Mouse (Mus musculus): ENCODE measurements around the gene Kat6b. TPM values are rescaled to one million over a fixed set of nuclear protein-coding genes. Genes with fewer than 3 reads are reported as not detected.

Kat6b gene
- 1.3 and 1.5 TPM in 2 replicates for polyA plus RNA-seq (2015; fragmentation: Nextera tagmentation; extraction: Ambion mirVana)

GRCm38 (mm10) chr14:21481231-21481630, at the start of gene Kat6b:
Kat6b (plus strand) TSS chr14:21481434.
- H3K4me2 ChIP-seq: no peak within 1 kb of the TSS
- H3K9ac ChIP-seq: no peak within 1 kb of the TSS
- ATAC-seq (ENCODE audit: insufficient read depth): no peak
- H3K27ac ChIP-seq (replicated peaks): no peak within 1 kb of the TSS
- no peak within 1 kb of the TSS for H3K4me3 ChIP-seq (replicated peaks)
- 79% methylated on average over 7 of the region's 7 CpGs for WGBS (ENCODE audit: insufficient replicate concordance)
- no peaks in the 10 kb centered on the region for H3K4me1 ChIP-seq (replicated peaks)
- H3K9me3 ChIP-seq (replicated peaks): no peaks in the 10 kb centered on the region
- no peaks in the 10 kb centered on the region for H3K27me3 ChIP-seq
- no peaks in the 10 kb centered on the region for H3K36me3 ChIP-seq (replicated peaks)

- H3K4me1 ChIP-seq (replicated peaks): no peaks in the 10 kb centered on the region
- no peaks in the 10 kb centered on the region for H3K9me3 ChIP-seq (replicated peaks)
- 56% methylated on average over 4 of the region's 4 CpGs for WGBS (ENCODE audit: insufficient replicate concordance)
- no peak overlapping the region for H3K9ac ChIP-seq
- H3K4me2 ChIP-seq: no peak overlapping the region
- H3K4me3 ChIP-seq (replicated peaks): no peak overlapping the region
- no peak overlapping the region for H3K27ac ChIP-seq (replicated peaks)
- peaks cover 27% of the 10 kb centered on the region; the same call in 1 of the 2 replicates for H3K36me3 ChIP-seq (replicated peaks)
- no peaks in the 10 kb centered on the region for H3K27me3 ChIP-seq
- ATAC-seq (ENCODE audit: insufficient read depth): no peak
These were observed 47.8 kb upstream of the Kat6b start for GRCm38 (mm10) chr14:21433415-21433814.

- Histone ChIP-seq H3K4me1 (replicated peaks) (no peaks in the 10 kb centered on the region), H3K4me3 (replicated peaks) (no peak overlapping the region), H3K27ac (replicated peaks) (no peak overlapping the region), H3K9ac (no peak overlapping the region), H3K4me2 (no peak overlapping the region), H3K9me3 (replicated peaks) (no peaks in the 10 kb centered on the region), H3K27me3 (no peaks in the 10 kb centered on the region), H3K36me3 (replicated peaks) (peaks cover 25% of the 10 kb centered on the region; the same call in 1 of the 2 replicates)
- WGBS (ENCODE audit: insufficient replicate concordance): 71% methylated on average over 5 of the region's 5 CpGs
- no peak for ATAC-seq (ENCODE audit: insufficient read depth)
These were observed 47.2 kb upstream of the Kat6b start for GRCm38 (mm10) chr14:21433995-21434394.

- WGBS (ENCODE audit: insufficient replicate concordance): 66% methylated on average over 9 of the region's 9 CpGs
- H3K9ac ChIP-seq: no peak overlapping the region
- ATAC-seq (ENCODE audit: insufficient read depth): no peak
- no peak overlapping the region for H3K27ac ChIP-seq (replicated peaks)
- no peaks in the 10 kb centered on the region for H3K9me3 ChIP-seq (replicated peaks)
- no peaks in the 10 kb centered on the region for H3K4me1 ChIP-seq (replicated peaks)
- peaks cover 25% of the 10 kb centered on the region; the same call in 1 of the 2 replicates for H3K36me3 ChIP-seq (replicated peaks)
- H3K27me3 ChIP-seq: no peaks in the 10 kb centered on the region
- H3K4me3 ChIP-seq (replicated peaks): no peak overlapping the region
- no peak overlapping the region for H3K4me2 ChIP-seq
These were observed 46.5 kb upstream of the Kat6b start for GRCm38 (mm10) chr14:21434686-21435085.

- 43% methylated on average over 4 of the region's 4 CpGs for WGBS (ENCODE audit: insufficient replicate concordance)
- no peak for ATAC-seq (ENCODE audit: insufficient read depth)
- H3K4me3 ChIP-seq (replicated peaks): no peak overlapping the region
- H3K27me3 ChIP-seq: no peaks in the 10 kb centered on the region
- no peak overlapping the region for H3K4me2 ChIP-seq
- H3K36me3 ChIP-seq (replicated peaks): 0 out of 2 replicates have a peak, but pooled peaks cover 8% of the 10 kb centered on the region
- H3K27ac ChIP-seq (replicated peaks): no peak overlapping the region
- H3K4me1 ChIP-seq (replicated peaks): no peaks in the 10 kb centered on the region
- no peaks in the 10 kb centered on the region for H3K9me3 ChIP-seq (replicated peaks)
- H3K9ac ChIP-seq: no peak overlapping the region
These were observed 41.4 kb upstream of the Kat6b start for GRCm38 (mm10) chr14:21439785-21440184.

- Histone ChIP-seq H3K4me2 (no peak overlapping the region), H3K36me3 (replicated peaks) (0 out of 2 replicates have a peak, but pooled peaks cover 8% of the 10 kb centered on the region), H3K4me1 (replicated peaks) (no peaks in the 10 kb centered on the region), H3K9ac (no peak overlapping the region), H3K4me3 (replicated peaks) (no peak overlapping the region), H3K27me3 (no peaks in the 10 kb centered on the region), H3K27ac (replicated peaks) (no peak overlapping the region), H3K9me3 (replicated peaks) (no peaks in the 10 kb centered on the region)
- 75% methylated on average over 2 of the region's 2 CpGs for WGBS (ENCODE audit: insufficient replicate concordance)
- no peak for ATAC-seq (ENCODE audit: insufficient read depth)
These were observed 40.7 kb upstream of the Kat6b start for GRCm38 (mm10) chr14:21440526-21440925.

GRCm38 (mm10) chr14:21441772-21442533, 39.3 kb upstream of the Kat6b start:
- no peaks in the 10 kb centered on the region for H3K9me3 ChIP-seq (replicated peaks)
- H3K4me1 ChIP-seq (replicated peaks): no peaks in the 10 kb centered on the region
- WGBS (ENCODE audit: insufficient replicate concordance): 73% methylated on average over 10 of the region's 10 CpGs
- no peak overlapping the region for H3K27ac ChIP-seq (replicated peaks)
- H3K4me2 ChIP-seq: no peak overlapping the region
- H3K4me3 ChIP-seq (replicated peaks): no peak overlapping the region
- 0 out of 2 replicates have a peak, but pooled peaks cover 8% of the 10 kb centered on the region for H3K36me3 ChIP-seq (replicated peaks)
- ATAC-seq (ENCODE audit: insufficient read depth): no peak
- no peak overlapping the region for H3K9ac ChIP-seq
- no peaks in the 10 kb centered on the region for H3K27me3 ChIP-seq

- 74% methylated on average over 4 of the region's 4 CpGs for WGBS (ENCODE audit: insufficient replicate concordance)
- Histone ChIP-seq H3K36me3 (replicated peaks) (peaks cover 9% of the 10 kb centered on the region; the same call in 1 of the 2 replicates), H3K27ac (replicated peaks) (no peak overlapping the region), H3K4me3 (replicated peaks) (no peak overlapping the region), H3K4me2 (no peak overlapping the region), H3K9me3 (replicated peaks) (no peaks in the 10 kb centered on the region), H3K27me3 (no peaks in the 10 kb centered on the region), H3K9ac (no peak overlapping the region), H3K4me1 (replicated peaks) (0 out of 2 replicates have a peak, but pooled peaks cover 6% of the 10 kb centered on the region)
- no peak for ATAC-seq (ENCODE audit: insufficient read depth)
These were observed 28.7 kb upstream of the Kat6b start for GRCm38 (mm10) chr14:21452581-21452980.

- WGBS (ENCODE audit: insufficient replicate concordance): 61% methylated on average over 2 of the region's 2 CpGs
- Histone ChIP-seq H3K36me3 (replicated peaks) (0 out of 2 replicates have a peak, but pooled peaks cover 7% of the 10 kb centered on the region), H3K4me3 (replicated peaks) (no peak overlapping the region), H3K9ac (no peak overlapping the region), H3K27me3 (no peaks in the 10 kb centered on the region), H3K4me2 (no peak overlapping the region), H3K9me3 (replicated peaks) (no peaks in the 10 kb centered on the region), H3K27ac (replicated peaks) (no peak overlapping the region), H3K4me1 (replicated peaks) (0 out of 2 replicates have a peak, but pooled peaks cover 6% of the 10 kb centered on the region)
- no peak for ATAC-seq (ENCODE audit: insufficient read depth)
These were observed 27.3 kb upstream of the Kat6b start for GRCm38 (mm10) chr14:21453896-21454295.

GRCm38 (mm10) chr14:21455654-21456350, 25.4 kb upstream of the Kat6b start:
- no peak overlapping the region for H3K4me3 ChIP-seq (replicated peaks)
- no peaks in the 10 kb centered on the region for H3K27me3 ChIP-seq
- no peaks in the 10 kb centered on the region for H3K9me3 ChIP-seq (replicated peaks)
- H3K9ac ChIP-seq: no peak overlapping the region
- H3K36me3 ChIP-seq (replicated peaks): no peaks in the 10 kb centered on the region
- no peak overlapping the region for H3K27ac ChIP-seq (replicated peaks)
- 58% methylated on average over 7 of the region's 7 CpGs for WGBS (ENCODE audit: insufficient replicate concordance)
- no peak overlapping the region for H3K4me2 ChIP-seq
- H3K4me1 ChIP-seq (replicated peaks): 0 out of 2 replicates have a peak, but pooled peaks cover 6% of the 10 kb centered on the region
- no peak for ATAC-seq (ENCODE audit: insufficient read depth)

GRCm38 (mm10) chr14:21456526-21456925, 24.7 kb upstream of the Kat6b start:
- Histone ChIP-seq H3K4me3 (replicated peaks) (no peak overlapping the region), H3K9ac (no peak overlapping the region), H3K4me2 (no peak overlapping the region), H3K27me3 (no peaks in the 10 kb centered on the region), H3K27ac (replicated peaks) (no peak overlapping the region), H3K4me1 (replicated peaks) (0 out of 2 replicates have a peak, but pooled peaks cover 6% of the 10 kb centered on the region), H3K36me3 (replicated peaks) (no peaks in the 10 kb centered on the region), H3K9me3 (replicated peaks) (no peaks in the 10 kb centered on the region)
- ATAC-seq (ENCODE audit: insufficient read depth): no peak

Measured in liver, embryonic 15.5 days (tissue).